Mouse (Mus musculus): Measurements from ENCODE around the gene Mrtfa. TPM values are rescaled to one million over a fixed set of nuclear protein-coding genes. Genes with fewer than 3 reads are reported as not detected.

The Mrtfa gene
- polyA plus RNA-seq, 1 experiment from 2014 or later = 18.0 TPM

- no peak for ATAC-seq
- H3K27ac ChIP-seq = no peak overlapping the region
- H3K36me3 ChIP-seq = no peaks in the 10 kb centered on the region
- no peak overlapping the region for H3K9ac ChIP-seq
- no peaks in the 10 kb centered on the region for H3K9me3 ChIP-seq
- H3K4me2 ChIP-seq (replicated peaks) = no peak overlapping the region
- no peak overlapping the region for H3K4me3 ChIP-seq (replicated peaks)
- 80% methylated on average over 4 of the region's 4 CpGs for WGBS
- H3K27me3 ChIP-seq (replicated peaks) = no peaks in the 10 kb centered on the region
- peaks cover 9% of the 10 kb centered on the region for H3K4me1 ChIP-seq (replicated peaks)
These were observed 209.4 kb downstream of the Mrtfa start for GRCm38 (mm10) chr15:80981176-80981575.

DNA sequence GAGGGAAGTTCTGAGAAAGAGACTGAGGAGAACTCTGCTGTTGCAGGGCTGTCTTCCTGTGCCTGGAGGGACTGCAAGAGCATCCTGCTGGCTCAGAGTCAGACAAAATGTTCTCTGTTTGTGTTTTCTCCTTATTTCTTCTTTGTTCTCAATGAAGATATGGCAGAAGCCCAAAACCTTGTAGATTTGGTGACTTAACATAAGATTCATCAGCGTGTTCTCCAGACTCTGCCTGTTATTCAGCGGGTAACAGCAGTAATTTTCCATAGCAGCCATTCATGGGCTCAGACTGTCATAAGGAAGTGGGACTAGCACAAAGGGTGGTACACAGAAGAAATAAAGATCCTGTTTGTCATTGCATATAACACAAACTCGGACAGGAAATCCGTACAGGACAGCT lies 210.9 kb downstream of the Mrtfa start:
- H3K27ac ChIP-seq = 0 out of 2 replicates have a peak overlapping the region, but pooled peaks have one; percentile 22
- H3K4me1 ChIP-seq (replicated peaks) = peaks cover 9% of the 10 kb centered on the region
- 61% methylated on average over 4 of the region's 4 CpGs for WGBS
- no peak overlapping the region for H3K9ac ChIP-seq
- H3K36me3 ChIP-seq = no peaks in the 10 kb centered on the region
- H3K4me2 ChIP-seq (replicated peaks) = no peak overlapping the region
- no peaks in the 10 kb centered on the region for H3K9me3 ChIP-seq
- no peaks in the 10 kb centered on the region for H3K27me3 ChIP-seq (replicated peaks)
- no peak for ATAC-seq
- no peak overlapping the region for H3K4me3 ChIP-seq (replicated peaks)

- Histone ChIP-seq H3K27me3 (replicated peaks) (no peaks in the 10 kb centered on the region), H3K9me3 (no peaks in the 10 kb centered on the region), H3K4me2 (replicated peaks) (peak within 1 kb of the TSS; percentile 72), H3K27ac (peak within 1 kb of the TSS; percentile 39; the same call in 1 of the 2 replicates), H3K36me3 (no peaks in the 10 kb centered on the region), H3K4me1 (replicated peaks) (peaks cover 9% of the 10 kb centered on the region), H3K9ac (peak within 1 kb of the TSS; percentile 73), H3K4me3 (replicated peaks) (peak within 1 kb of the TSS; percentile 92)
- peak; percentile 95 for ATAC-seq
- WGBS = under 1% methylated on average over 67 of the region's 67 CpGs
These were observed 212.8 kb downstream of the Mrtfa start, which contains the start of gene Sgsm3 for GRCm38 (mm10) chr15:80977620-80978334. Gene Sgsm3, plus strand, starts transcription at chr15:80977765.

DNA sequence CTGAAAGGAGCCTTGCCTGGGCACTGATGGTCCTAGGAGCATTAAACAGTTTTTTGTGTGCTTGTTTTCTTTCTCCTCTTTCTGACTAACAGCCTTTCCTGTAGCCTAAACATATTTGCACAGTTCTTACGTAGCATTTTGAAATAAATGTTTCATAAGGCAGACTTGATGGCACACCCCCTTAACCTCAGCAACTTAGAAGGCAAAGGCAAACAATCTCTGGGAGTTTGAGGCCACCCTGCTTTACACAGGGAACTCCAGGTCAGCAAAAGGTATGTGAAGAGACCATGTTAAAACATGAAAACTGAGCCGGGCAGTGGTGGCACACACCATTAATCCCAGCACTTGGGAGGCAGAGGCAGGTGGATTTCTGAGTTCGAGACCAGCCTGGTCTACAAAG lies 214.9 kb downstream of the Mrtfa start:
- no peak overlapping the region for H3K27ac ChIP-seq
- no peaks in the 10 kb centered on the region for H3K27me3 ChIP-seq (replicated peaks)
- no peak overlapping the region for H3K4me3 ChIP-seq (replicated peaks)
- no peaks in the 10 kb centered on the region for H3K36me3 ChIP-seq
- H3K9ac ChIP-seq = no peak overlapping the region
- H3K9me3 ChIP-seq = no peaks in the 10 kb centered on the region
- H3K4me2 ChIP-seq (replicated peaks) = no peak overlapping the region
- no peak for ATAC-seq
- 80% methylated on average over 3 of the region's 3 CpGs for WGBS
- H3K4me1 ChIP-seq (replicated peaks) = peaks cover 9% of the 10 kb centered on the region

- no peaks in the 10 kb centered on the region for H3K27me3 ChIP-seq (replicated peaks)
- H3K9ac ChIP-seq = no peak overlapping the region
- H3K4me1 ChIP-seq (replicated peaks) = peaks cover 4% of the 10 kb centered on the region; the same call in 1 of the 2 replicates
- no peak for ATAC-seq
- no peaks in the 10 kb centered on the region for H3K9me3 ChIP-seq
- no peak overlapping the region for H3K4me3 ChIP-seq (replicated peaks)
- no peak overlapping the region for H3K27ac ChIP-seq
- no peak overlapping the region for H3K4me2 ChIP-seq (replicated peaks)
- no peaks in the 10 kb centered on the region for H3K36me3 ChIP-seq
- 41% methylated on average over 5 of the region's 5 CpGs for WGBS
These were observed 216.2 kb downstream of the Mrtfa start for GRCm38 (mm10) chr15:80974311-80974710.

DNA sequence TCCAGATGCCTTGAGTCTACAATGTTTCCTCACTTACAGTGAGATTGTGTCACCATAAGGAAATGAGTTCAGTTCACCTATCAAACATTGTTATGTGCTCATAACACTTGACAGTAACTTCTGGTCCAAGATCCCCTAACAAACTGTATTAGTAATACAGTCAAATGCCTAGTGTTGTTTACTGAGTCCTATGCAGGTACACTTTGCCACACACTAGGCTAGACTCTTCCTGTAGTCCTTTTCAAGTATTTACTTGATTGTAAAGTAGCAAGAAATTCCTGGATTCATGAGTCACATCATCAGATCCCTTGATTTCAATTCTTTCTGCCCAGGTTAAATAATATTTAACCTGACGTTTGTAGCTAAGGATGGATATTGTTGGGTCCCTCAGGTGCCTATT lies 221.2 kb downstream of the Mrtfa start:
- Histone ChIP-seq H3K27ac (no peak overlapping the region), H3K27me3 (replicated peaks) (no peaks in the 10 kb centered on the region), H3K9ac (no peak overlapping the region), H3K4me2 (replicated peaks) (no peak overlapping the region), H3K36me3 (peaks cover 32% of the 10 kb centered on the region), H3K4me1 (replicated peaks) (no peaks in the 10 kb centered on the region), H3K9me3 (no peaks in the 10 kb centered on the region), H3K4me3 (replicated peaks) (no peak overlapping the region)
- WGBS = 79% methylated on average over 1 of the region's 1 CpGs
- ATAC-seq = no peak

Other genes with a start within 250 kb of the Mrtfa start
- 156 and 173 TPM in 2 replicates for gene Adsl, start 242.3 kb downstream of the Mrtfa start, polyA plus RNA-seq (2015; fragmentation: Nextera tagmentation; extraction: Ambion mirVana)
- gene Sgsm3, start 213.0 kb downstream of the Mrtfa start, polyA plus RNA-seq (2015; fragmentation: Nextera tagmentation; extraction: Ambion mirVana) = 27.6 and 29.2 TPM in 2 replicates
- 0.88 and 1.0 TPM in 2 replicates for gene Mchr1, start 44.7 kb upstream of the Mrtfa start, polyA plus RNA-seq (2015; fragmentation: Nextera tagmentation; extraction: Ambion mirVana)
- gene Slc25a17, start 170.1 kb upstream of the Mrtfa start, polyA plus RNA-seq (2015; fragmentation: Nextera tagmentation; extraction: Ambion mirVana) = 69.5 and 71.8 TPM in 2 replicates
- 145 and 170 TPM in 2 replicates for gene St13, start 209.3 kb upstream of the Mrtfa start, polyA plus RNA-seq (2015; fragmentation: Nextera tagmentation; extraction: Ambion mirVana)
- gene Xpnpep3, start 209.4 kb upstream of the Mrtfa start, polyA plus RNA-seq (2015; fragmentation: Nextera tagmentation; extraction: Ambion mirVana) = 7.5 and 8.3 TPM in 2 replicates
- 1.6 and 1.8 TPM in 2 replicates for gene Dnajb7, start 217.5 kb upstream of the Mrtfa start, polyA plus RNA-seq (2015; fragmentation: Nextera tagmentation; extraction: Ambion mirVana)

All from intestine, embryonic 15.5 days (tissue).